Mouse (Mus musculus) midbrain, embryonic 12.5 days (tissue): ENCODE measurements around the gene D1Ertd622e. TPM values are rescaled to one million over a fixed set of nuclear protein-coding genes. Genes with fewer than 3 reads are reported as not detected.
A peak's percentile ranks its signal among the peaks of the same experiment; 100 is the strongest.

Source experiments
- ATAC-seq: fragments of 200-750 bp; cut with Nextera tagmentation; 2 replicates; pipeline ENCODE4 v1.8.0; 2017; ENCODE audit warnings: low read depth, moderate TSS enrichment, moderate library complexity; ENCODE audit not compliant: low FRiP score
- H3K27ac ChIP-seq: fragments of 300-500 bp; sonication (generic); replicated peaks from 2 replicates; pipeline ENCODE4 v1.5.1; 2016; ENCODE audit warnings: mild to moderate bottlenecking
- H3K27me3 ChIP-seq: fragments of 300-500 bp; sonication (generic); 2 replicates; pipeline ENCODE4 v1.6.1; 2016; ENCODE audit warnings: mild to moderate bottlenecking
- H3K36me3 ChIP-seq: fragments of 300-500 bp; sonication (generic); 2 replicates; pipeline ENCODE4 v1.6.1; 2016
- H3K4me1 ChIP-seq: fragments of 300-500 bp; sonication (generic); 2 replicates; pipeline ENCODE4 v1.6.1; 2016
- H3K4me2 ChIP-seq: fragments of 300-500 bp; sonication (generic); replicated peaks from 2 replicates; pipeline ENCODE4 v1.6.1; 2016; ENCODE audit warnings: mild to moderate bottlenecking, moderate library complexity
- H3K4me3 ChIP-seq: fragments of 300-500 bp; sonication (generic); 2 replicates; pipeline ENCODE4 v1.5.1; 2016; ENCODE audit warnings: mild to moderate bottlenecking
- H3K9ac ChIP-seq: fragments of 300-500 bp; sonication (generic); replicated peaks from 2 replicates; pipeline ENCODE4 v1.6.1; 2016; ENCODE audit warnings: mild to moderate bottlenecking, moderate library complexity
- H3K9me3 ChIP-seq: fragments of 300-500 bp; sonication (generic); 2 replicates; pipeline ENCODE4 v1.6.1; 2016; ENCODE audit warnings: mild to moderate bottlenecking
- WGBS: fragments of 180-500 bp; shearing (Covaris S2); methylation state at CpG from one replicate; pipeline ENCODE4 v1.1.7; 2016; 5-methylcytosine and 5-hydroxymethylcytosine counted together
- polyA plus RNA-seq: library from polyadenylated mRNA; unstranded; fragments of >200 nt; fragmentation: Nextera tagmentation; extraction: Ambion mirVana; gene quantifications from 2 replicates; pipeline ENCODE4 v1.2.1, GENCODE M21; 2016

Gene D1Ertd622e
- 34.3 and 43.3 TPM in 2 replicates for polyA plus RNA-seq

- under 1% methylated on average over 100 of the region's 106 CpGs for WGBS
- peak; percentile 91 for ATAC-seq
- H3K27ac ChIP-seq = peak within 1 kb of the TSS; percentile 96
These were observed at the start of gene D1Ertd622e for GRCm38 (mm10) chr1:97661406-97662241. Gene D1Ertd622e (minus strand): TSS chr1:97662074.

GRCm38 (mm10) chr1:97710520-97710919 is 48.6 kb upstream of the D1Ertd622e start:
- WGBS = 87% methylated on average over 3 of the region's 3 CpGs

More at GRCm38 (mm10) chr1:97661406-97662241, at the start of gene D1Ertd622e:
- Histone ChIP-seq H3K27me3 (no peaks in the 10 kb centered on the region), H3K36me3 (no peaks in the 10 kb centered on the region), H3K9ac (peak within 1 kb of the TSS; percentile 92), H3K4me2 (peak within 1 kb of the TSS; percentile 72), H3K9me3 (no peaks in the 10 kb centered on the region), H3K4me3 (peak within 1 kb of the TSS; percentile 91), H3K4me1 (peaks cover 38% of the 10 kb centered on the region)

GRCm38 (mm10) chr1:97705389-97705788 is 43.5 kb upstream of the D1Ertd622e start:
- H3K9me3 ChIP-seq = no peaks in the 10 kb centered on the region
- H3K27me3 ChIP-seq = no peaks in the 10 kb centered on the region
- ATAC-seq = no peak
- H3K4me1 ChIP-seq = no peaks in the 10 kb centered on the region
- H3K4me3 ChIP-seq = no peak overlapping the region
- H3K36me3 ChIP-seq = peaks cover 30% of the 10 kb centered on the region
- H3K27ac ChIP-seq = no peak overlapping the region
- H3K4me2 ChIP-seq = no peak overlapping the region
- no peak overlapping the region for H3K9ac ChIP-seq

More at GRCm38 (mm10) chr1:97710520-97710919, 48.6 kb upstream of the D1Ertd622e start:
- H3K9me3 ChIP-seq = no peaks in the 10 kb centered on the region
- no peak overlapping the region for H3K4me2 ChIP-seq
- ATAC-seq = no peak
- no peak overlapping the region for H3K27ac ChIP-seq
- no peak overlapping the region for H3K4me3 ChIP-seq
- no peaks in the 10 kb centered on the region for H3K27me3 ChIP-seq
- H3K36me3 ChIP-seq = peaks cover 33% of the 10 kb centered on the region
- H3K9ac ChIP-seq = no peak overlapping the region
- H3K4me1 ChIP-seq = no peaks in the 10 kb centered on the region

- Histone ChIP-seq H3K9ac (no peak overlapping the region), H3K4me2 (no peak overlapping the region), H3K36me3 (peaks cover 24% of the 10 kb centered on the region), H3K27me3 (no peaks in the 10 kb centered on the region), H3K4me1 (no peaks in the 10 kb centered on the region), H3K9me3 (no peaks in the 10 kb centered on the region), H3K27ac (no peak overlapping the region), H3K4me3 (no peak overlapping the region)
- ATAC-seq = no peak
- WGBS = 100% methylated on average over 1 of the region's 1 CpGs
These were observed 42.8 kb upstream of the D1Ertd622e start for GRCm38 (mm10) chr1:97704646-97705045.

GRCm38 (mm10) chr1:97698956-97699570 is 37.2 kb upstream of the D1Ertd622e start:
- H3K9me3 ChIP-seq = no peaks in the 10 kb centered on the region
- 0 out of 2 replicates have a peak, but pooled peaks cover 1% of the 10 kb centered on the region for H3K36me3 ChIP-seq
- H3K27me3 ChIP-seq = no peaks in the 10 kb centered on the region
- H3K27ac ChIP-seq = no peak overlapping the region
- 20% methylated on average over 11 of the region's 11 CpGs for WGBS
- no peak overlapping the region for H3K9ac ChIP-seq
- peak; percentile 69 for ATAC-seq
- H3K4me1 ChIP-seq = peaks cover 6% of the 10 kb centered on the region; the same call in 1 of the 2 replicates
- H3K4me2 ChIP-seq = peak overlapping the region; percentile 19; the same call in 1 of the 2 replicates
- no peak overlapping the region for H3K4me3 ChIP-seq

- 92% methylated on average over 1 of the region's 1 CpGs for WGBS
- ATAC-seq = no peak
- no peak overlapping the region for H3K27ac ChIP-seq
- no peaks in the 10 kb centered on the region for H3K27me3 ChIP-seq
- no peak overlapping the region for H3K4me2 ChIP-seq
- H3K9ac ChIP-seq = no peak overlapping the region
- no peak overlapping the region for H3K4me3 ChIP-seq
- no peaks in the 10 kb centered on the region for H3K36me3 ChIP-seq
- H3K4me1 ChIP-seq = peaks cover 6% of the 10 kb centered on the region; the same call in 1 of the 2 replicates
- no peaks in the 10 kb centered on the region for H3K9me3 ChIP-seq
These were observed 35.4 kb upstream of the D1Ertd622e start for GRCm38 (mm10) chr1:97697273-97697672.

GRCm38 (mm10) chr1:97693825-97694224 is 32.0 kb upstream of the D1Ertd622e start:
- ATAC-seq = no peak
- H3K27ac ChIP-seq = no peak overlapping the region

GRCm38 (mm10) chr1:97688756-97689155 is 26.9 kb upstream of the D1Ertd622e start:
- Histone ChIP-seq H3K9me3 (no peaks in the 10 kb centered on the region), H3K27me3 (no peaks in the 10 kb centered on the region), H3K36me3 (no peaks in the 10 kb centered on the region), H3K27ac (no peak overlapping the region), H3K4me2 (no peak overlapping the region), H3K9ac (no peak overlapping the region), H3K4me3 (no peak overlapping the region), H3K4me1 (no peaks in the 10 kb centered on the region)
- WGBS = 22% methylated on average over 3 of the region's 3 CpGs
- ATAC-seq = peak; percentile 78

More at GRCm38 (mm10) chr1:97693825-97694224, 32.0 kb upstream of the D1Ertd622e start:
- Histone ChIP-seq H3K4me2 (no peak overlapping the region), H3K4me3 (no peak overlapping the region), H3K27me3 (no peaks in the 10 kb centered on the region), H3K36me3 (no peaks in the 10 kb centered on the region), H3K4me1 (peaks cover 2% of the 10 kb centered on the region; the same call in 1 of the 2 replicates), H3K9me3 (no peaks in the 10 kb centered on the region), H3K9ac (no peak overlapping the region)

- no peak overlapping the region for H3K4me2 ChIP-seq
- H3K27me3 ChIP-seq = no peaks in the 10 kb centered on the region
- no peak overlapping the region for H3K9ac ChIP-seq
- no peaks in the 10 kb centered on the region for H3K4me1 ChIP-seq
- 76% methylated on average over 4 of the region's 4 CpGs for WGBS
- H3K27ac ChIP-seq = no peak overlapping the region
- ATAC-seq = no peak
- no peak overlapping the region for H3K4me3 ChIP-seq
- H3K36me3 ChIP-seq = no peaks in the 10 kb centered on the region
- no peaks in the 10 kb centered on the region for H3K9me3 ChIP-seq
These were observed 14.8 kb upstream of the D1Ertd622e start for GRCm38 (mm10) chr1:97676526-97677177.

- H3K9ac ChIP-seq = no peak overlapping the region
- WGBS = 35% methylated on average over 2 of the region's 2 CpGs
- H3K27me3 ChIP-seq = no peaks in the 10 kb centered on the region
- no peak overlapping the region for H3K4me3 ChIP-seq
- no peaks in the 10 kb centered on the region for H3K36me3 ChIP-seq
- no peak overlapping the region for H3K27ac ChIP-seq
- no peak for ATAC-seq
- no peak overlapping the region for H3K4me2 ChIP-seq
- H3K9me3 ChIP-seq = no peaks in the 10 kb centered on the region
- H3K4me1 ChIP-seq = no peaks in the 10 kb centered on the region
These were observed 14.2 kb upstream of the D1Ertd622e start for GRCm38 (mm10) chr1:97676115-97676514.

- no peak overlapping the region for H3K9ac ChIP-seq
- no peaks in the 10 kb centered on the region for H3K4me1 ChIP-seq
- WGBS = 75% methylated on average over 2 of the region's 2 CpGs
- no peak for ATAC-seq
- H3K27me3 ChIP-seq = no peaks in the 10 kb centered on the region
- H3K4me3 ChIP-seq = no peak overlapping the region
- no peaks in the 10 kb centered on the region for H3K36me3 ChIP-seq
- no peaks in the 10 kb centered on the region for H3K9me3 ChIP-seq
- no peak overlapping the region for H3K27ac ChIP-seq
- no peak overlapping the region for H3K4me2 ChIP-seq
These were observed 11.0 kb upstream of the D1Ertd622e start for GRCm38 (mm10) chr1:97672849-97673248.

GRCm38 (mm10) chr1:97667288-97667687 is 5.4 kb upstream of the D1Ertd622e start:
- H3K9me3 ChIP-seq = no peaks in the 10 kb centered on the region

More at GRCm38 (mm10) chr1:97667288-97667687, 5.4 kb upstream of the D1Ertd622e start:
- peaks cover 4% of the 10 kb centered on the region for H3K4me1 ChIP-seq
- no peaks in the 10 kb centered on the region for H3K36me3 ChIP-seq
- H3K4me3 ChIP-seq = no peak overlapping the region
- H3K4me2 ChIP-seq = no peak overlapping the region
- no peak for ATAC-seq
- no peak overlapping the region for H3K9ac ChIP-seq
- 100% methylated on average over 1 of the region's 1 CpGs for WGBS
- no peaks in the 10 kb centered on the region for H3K27me3 ChIP-seq
- H3K27ac ChIP-seq = no peak overlapping the region
